Mouse (Mus musculus) monocyte, adult 5-6 weeks (primary cell): ENCODE results near the gene Phka1. TPM values are rescaled to one million over a fixed set of nuclear protein-coding genes. Genes with fewer than 3 reads are reported as not detected.

Experiments used
- ATAC-seq: fragments of 153-309, 156-312 bp; replicated peaks from 2 replicates; pipeline ENCODE4 v1.8.0; 2017; ENCODE audit warnings: mild to moderate bottlenecking; ENCODE audit not compliant: low TSS enrichment, insufficient number of reproducible peaks, severe bottlenecking, poor library complexity, low FRiP score
- total RNA-seq: library from RNA; stranded (forward); fragments of 200-1000, 200-491, 200-594 nt; gene quantifications from 3 replicates; pipeline ENCODE4 v1.2.3, GENCODE M21; 2017

Phka1 gene
- total RNA-seq, 1 experiment from 2014 or later: 5.2 TPM

DNA sequence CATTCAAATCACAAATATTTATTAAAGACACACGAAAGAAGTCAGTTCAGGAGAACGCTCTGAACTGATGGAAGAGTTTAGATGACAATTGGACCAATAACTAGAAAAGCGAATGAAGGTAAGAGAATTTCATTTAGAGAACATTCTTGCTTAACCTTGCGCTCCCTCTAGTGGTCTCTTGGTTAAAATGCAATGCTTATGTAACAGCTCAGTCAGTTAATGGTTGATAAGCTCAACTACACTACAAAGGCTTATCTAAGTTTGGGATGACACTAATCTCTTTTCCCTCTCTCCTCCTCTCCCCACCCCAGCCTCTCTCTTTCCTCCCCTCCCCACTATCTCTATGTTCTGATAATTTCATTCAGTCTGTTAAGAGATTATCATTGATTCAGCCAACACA, 165.1 kb downstream of the Phka1 start:
- ATAC-seq: no peak

DNA sequence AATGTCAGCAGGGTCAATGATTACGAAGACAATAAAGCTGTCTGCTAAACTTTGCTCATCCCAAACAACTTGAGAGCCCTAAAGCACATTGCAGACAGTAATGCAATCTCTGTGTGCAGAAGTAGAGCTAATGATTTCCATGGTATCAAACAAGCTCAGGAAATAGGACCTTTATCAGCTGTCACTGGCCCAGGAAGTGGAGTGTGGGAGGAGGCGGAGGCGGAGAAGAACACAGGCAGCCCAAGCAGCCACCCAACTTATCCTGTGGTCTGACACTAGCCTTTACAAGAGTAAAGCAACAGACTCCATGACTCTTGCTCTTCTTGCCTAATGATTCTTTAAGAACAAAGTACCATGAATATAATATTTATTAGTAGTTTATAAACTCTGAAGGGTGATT, 165.6 kb downstream of the Phka1 start:
- ATAC-seq: no peak

DNA sequence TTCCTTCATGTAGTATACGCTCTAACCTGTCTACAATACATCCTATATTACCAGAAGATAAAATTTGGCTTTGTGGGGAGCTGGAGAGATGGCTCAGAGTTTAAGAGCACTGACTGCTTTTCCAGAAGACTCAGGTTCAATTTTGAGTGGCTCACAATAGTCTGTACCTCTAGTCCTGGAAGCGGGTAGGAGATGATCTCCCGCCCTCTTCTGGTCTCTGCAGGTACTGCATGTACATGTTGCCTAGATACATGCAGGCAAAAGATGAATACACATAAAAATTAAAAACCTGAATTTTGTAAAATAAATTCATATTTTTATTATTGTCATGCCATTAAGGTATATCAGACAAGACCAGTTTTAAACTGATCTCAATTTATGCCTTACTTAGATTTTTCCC, 167.3 kb downstream of the Phka1 start:
- ATAC-seq: no peak

DNA sequence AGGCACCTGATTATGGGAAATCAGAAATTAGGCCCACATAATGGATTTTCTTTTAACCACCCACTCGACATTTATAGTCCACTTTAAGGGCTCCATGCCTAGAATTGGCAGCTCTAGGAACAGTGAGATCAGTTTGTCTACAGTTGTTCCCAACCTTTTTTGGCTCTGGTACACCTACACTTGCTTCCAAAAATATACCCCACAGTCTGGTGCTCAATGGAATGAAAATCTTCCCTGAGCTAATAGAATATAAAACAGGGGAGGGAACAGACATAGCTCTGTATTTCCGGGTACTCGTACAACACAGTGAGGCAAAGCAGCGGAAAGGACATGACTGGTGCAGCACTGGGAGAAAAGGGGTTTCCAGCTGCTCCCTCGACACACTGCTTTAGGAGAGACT, 168.5 kb downstream of the Phka1 start:
- no peak for ATAC-seq

Other genes starting within 250 kb of the Phka1 start
- 6.2 to 13.0 TPM (median 7.1 TPM) in 3 replicates for gene Hdac8, start 138.9 kb downstream of the Phka1 start, total RNA-seq
- gene Gm3880, start 42.7 kb upstream of the Phka1 start, total RNA-seq: not detected in 3 replicates
- not detected in 3 replicates for gene Gm9112, start 63.4 kb upstream of the Phka1 start, total RNA-seq
- not detected in 3 replicates for gene Dmrtc1b, start 63.6 kb upstream of the Phka1 start, total RNA-seq
- not detected in 3 replicates for gene Dmrtc1c1, start 158.7 kb upstream of the Phka1 start, total RNA-seq
- not detected in 3 replicates for gene Dmrtc1c2, start 210.4 kb upstream of the Phka1 start, total RNA-seq
- not detected in 3 replicates for gene 1700031F05Rik, start 223.7 kb upstream of the Phka1 start, total RNA-seq